In the genomic region with DNA sequence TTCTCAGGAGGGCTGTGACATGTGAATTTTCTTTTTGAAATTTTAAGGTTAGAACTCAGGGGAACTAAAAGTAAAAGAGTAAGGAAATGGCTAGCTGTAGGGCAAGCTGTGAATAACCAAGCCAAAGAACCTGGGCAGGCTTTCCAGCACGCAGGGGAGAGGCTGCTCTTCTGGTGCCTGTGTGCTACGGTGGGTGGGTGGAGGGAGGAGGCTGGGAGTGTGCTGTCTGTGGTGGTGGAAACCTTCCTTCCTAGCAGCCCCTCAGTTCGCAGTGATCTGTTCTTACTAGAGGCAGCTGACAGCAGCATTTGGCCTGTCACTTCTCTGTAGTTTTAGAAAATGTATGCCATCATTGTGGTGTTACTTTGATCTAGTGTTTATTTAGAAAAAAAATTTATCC, we compare ENCODE assay signal across 20 mouse cellular contexts. TPM values are rescaled to one million over a fixed set of nuclear protein-coding genes. Genes with fewer than 3 reads are reported as not detected.
A peak's percentile ranks its signal among the peaks of the same experiment; 100 is the strongest.
DNase-seq lines count a peak whose midpoint lies in the region; ATAC-seq lines count a peak whose summit lies in the region.
"Had no signal": no experiment of that assay in that cellular context is flagged by ENCODE, and none has a peak within 500 bp of the region (broad histone marks: within the 10 kb centered on the region; RNA-seq: fewer than 3 reads in every experiment).

No protein-coding gene starts in this region.

- no peak overlapping the region for H3K27ac ChIP-seq in embryonic facial prominence, embryonic 12.5 days
- no peak overlapping the region for H3K27ac ChIP-seq in embryonic facial prominence, embryonic 10.5 days (replicated peaks)
- H3K27ac ChIP-seq in heart, embryonic 13.5 days (replicated peaks) = no peak overlapping the region
- H3K27ac ChIP-seq in heart, embryonic 10.5 days = no peak overlapping the region
- peak overlapping the region; percentile 21; the same call in 1 of the 2 replicates for H3K27ac ChIP-seq in embryonic facial prominence, embryonic 14.5 days (replicated peaks; ENCODE audit: low read depth, low read length)
- H3K27ac ChIP-seq: forebrain, embryonic 13.5 days; hindbrain, postnatal 0 days; liver, embryonic 12.5 days; midbrain, embryonic 13.5 days; stomach, embryonic 15.5 days had no signal

- 0 out of 2 replicates have a peak overlapping the region, but pooled peaks have one; percentile 16 for H3K9ac ChIP-seq in embryonic facial prominence, embryonic 12.5 days
- H3K9ac ChIP-seq in heart, embryonic 13.5 days = peak overlapping the region; percentile 21
- H3K9ac ChIP-seq in embryonic facial prominence, embryonic 14.5 days (ENCODE audit: low read depth, low read length) = no peak overlapping the region
- H3K9ac ChIP-seq: forebrain, embryonic 13.5 days; liver, embryonic 12.5 days; midbrain, embryonic 13.5 days; stomach, embryonic 15.5 days had no signal

- H3K4me3 ChIP-seq in embryonic facial prominence, embryonic 12.5 days = no peak overlapping the region
- no peak overlapping the region for H3K4me3 ChIP-seq in embryonic facial prominence, embryonic 10.5 days
- no peak overlapping the region for H3K4me3 ChIP-seq in heart, embryonic 13.5 days
- no peak overlapping the region for H3K4me3 ChIP-seq in heart, embryonic 10.5 days
- no peak overlapping the region for H3K4me3 ChIP-seq in embryonic facial prominence, embryonic 14.5 days (ENCODE audit: low read depth, low read length)
- H3K4me3 ChIP-seq: forebrain, embryonic 13.5 days; liver, embryonic 12.5 days; midbrain, embryonic 13.5 days; stomach, embryonic 15.5 days had no signal

- ATAC-seq in embryonic facial prominence, embryonic 12.5 days (ENCODE audit: insufficient number of reproducible peaks, insufficient read depth, low FRiP score, low TSS enrichment) = no peak
- ATAC-seq in heart, embryonic 13.5 days (ENCODE audit: extremely low read depth, insufficient number of reproducible peaks, low FRiP score, low TSS enrichment) = no peak
- peak; percentile 53; the same call in 1 of the 2 replicates for ATAC-seq in embryonic facial prominence, embryonic 14.5 days (ENCODE audit: low read depth)
- ATAC-seq: forebrain, embryonic 13.5 days; hindbrain, postnatal 0 days; intestine, embryonic 16.5 days; liver, embryonic 12.5 days; midbrain, embryonic 13.5 days had no signal

- no peaks in the 10 kb centered on the region for H3K9me3 ChIP-seq in embryonic facial prominence, embryonic 12.5 days
- no peaks in the 10 kb centered on the region for H3K9me3 ChIP-seq in embryonic facial prominence, embryonic 10.5 days
- no peaks in the 10 kb centered on the region for H3K9me3 ChIP-seq in heart, embryonic 13.5 days
- no peaks in the 10 kb centered on the region for H3K9me3 ChIP-seq in heart, embryonic 10.5 days
- H3K9me3 ChIP-seq in embryonic facial prominence, embryonic 14.5 days (ENCODE audit: control insufficient read depth, low read length) = no peaks in the 10 kb centered on the region
- H3K9me3 ChIP-seq: forebrain, embryonic 13.5 days; liver, embryonic 12.5 days; midbrain, embryonic 13.5 days; stomach, embryonic 15.5 days had no signal

- H3K4me2 ChIP-seq in embryonic facial prominence, embryonic 12.5 days (replicated peaks) = no peak overlapping the region
- H3K4me2 ChIP-seq in heart, embryonic 13.5 days = no peak overlapping the region
- H3K4me2 ChIP-seq in embryonic facial prominence, embryonic 14.5 days (ENCODE audit: low read depth, low read length) = no peak overlapping the region
- H3K4me2 ChIP-seq: forebrain, embryonic 13.5 days; heart, embryonic 11.5 days; liver, embryonic 12.5 days; midbrain, embryonic 13.5 days; stomach, embryonic 15.5 days had no signal

- peaks cover 34% of the 10 kb centered on the region for H3K4me1 ChIP-seq in embryonic facial prominence, embryonic 12.5 days
- H3K4me1 ChIP-seq in embryonic facial prominence, embryonic 10.5 days = peaks cover 39% of the 10 kb centered on the region
- peaks cover 39% of the 10 kb centered on the region for H3K4me1 ChIP-seq in heart, embryonic 13.5 days
- peaks cover 53% of the 10 kb centered on the region for H3K4me1 ChIP-seq in heart, embryonic 10.5 days
- peaks cover 5% of the 10 kb centered on the region; the same call in 1 of the 2 replicates for H3K4me1 ChIP-seq in embryonic facial prominence, embryonic 14.5 days (ENCODE audit: control insufficient read depth, insufficient read depth, low read length)

- no peaks in the 10 kb centered on the region for H3K27me3 ChIP-seq in embryonic facial prominence, embryonic 12.5 days
- no peaks in the 10 kb centered on the region for H3K27me3 ChIP-seq in embryonic facial prominence, embryonic 10.5 days (replicated peaks; ENCODE audit: low read depth, poor library complexity, severe bottlenecking)
- H3K27me3 ChIP-seq in heart, embryonic 13.5 days (replicated peaks) = no peaks in the 10 kb centered on the region
- no peaks in the 10 kb centered on the region for H3K27me3 ChIP-seq in heart, embryonic 10.5 days (ENCODE audit: insufficient read depth, poor library complexity, severe bottlenecking)
- no peaks in the 10 kb centered on the region for H3K27me3 ChIP-seq in embryonic facial prominence, embryonic 14.5 days (replicated peaks; ENCODE audit: control insufficient read depth, insufficient read depth, low read length)
- H3K27me3 ChIP-seq: forebrain, embryonic 13.5 days; liver, embryonic 12.5 days; midbrain, embryonic 13.5 days; stomach, embryonic 15.5 days had no signal

- DNase-seq in embryonic facial prominence, embryonic 10.5 days (ENCODE audit: low spot score) = no peak
- DNase-seq in heart, embryonic 10.5 days (ENCODE audit: low spot score) = no peak
- peak; percentile 52 for DNase-seq in layer of hippocampus, adult 9-11 months
- no peak for DNase-seq in layer of hippocampus, adult 9-10 months (ENCODE audit: low spot score)
- DNase-seq in embryonic facial prominence, embryonic 14.5 days (ENCODE audit: low spot score) = peak; percentile 22
- DNase-seq in adrenal gland, postnatal 10 days = no peak
- DNase-seq: adrenal gland, postnatal 25 days; cerebellum, adult 9-10 months; heart, postnatal 14 days; lung, adult 18-20 months; thymus, postnatal 36 days had no signal

- 67% methylated on average over 3 of the region's 3 CpGs for WGBS in embryonic facial prominence, embryonic 12.5 days
- 71% methylated on average over 3 of the region's 3 CpGs for WGBS in embryonic facial prominence, embryonic 10.5 days
- 27% methylated on average over 3 of the region's 3 CpGs for WGBS in heart, embryonic 13.5 days
- 52% methylated on average over 3 of the region's 3 CpGs for WGBS in heart, embryonic 10.5 days
- WGBS in embryonic facial prominence, embryonic 14.5 days = 44% methylated on average over 3 of the region's 3 CpGs

- H3K36me3 ChIP-seq in embryonic facial prominence, embryonic 12.5 days = no peaks in the 10 kb centered on the region
- peaks cover 9% of the 10 kb centered on the region for H3K36me3 ChIP-seq in embryonic facial prominence, embryonic 10.5 days (replicated peaks)
- no peaks in the 10 kb centered on the region for H3K36me3 ChIP-seq in heart, embryonic 13.5 days
- H3K36me3 ChIP-seq in heart, embryonic 10.5 days = peaks cover 4% of the 10 kb centered on the region; the same call in 1 of the 2 replicates
- no peaks in the 10 kb centered on the region for H3K36me3 ChIP-seq in embryonic facial prominence, embryonic 14.5 days (ENCODE audit: control insufficient read depth, insufficient read depth, low read length)
- H3K36me3 ChIP-seq: midbrain, embryonic 13.5 days; stomach, embryonic 15.5 days had no signal

RNA-seq across cellular contexts. Expression of gene Rptor, which starts 22.2 kb away (rescaled TPM):
- polyA plus RNA-seq in embryonic facial prominence, embryonic 12.5 days (2016; fragmentation: Nextera tagmentation; extraction: Ambion mirVana) = 17.7 and 20.4 TPM in 2 replicates
- polyA plus RNA-seq in embryonic facial prominence, embryonic 10.5 days (2016; fragmentation: Nextera tagmentation; extraction: Ambion mirVana) = 14.4 and 15.7 TPM in 2 replicates
- polyA plus RNA-seq in heart, embryonic 13.5 days (2015; fragmentation: Nextera tagmentation; extraction: Ambion mirVana) = 7.0 and 7.1 TPM in 2 replicates
- polyA plus RNA-seq in heart, embryonic 10.5 days (2016; fragmentation: Nextera tagmentation; extraction: Ambion mirVana) = 11.8 and 15.6 TPM in 2 replicates
- 10.6 and 11.6 TPM in 2 replicates for polyA plus RNA-seq in embryonic facial prominence, embryonic 14.5 days (2014; fragmentation: Nextera tagmentation; extraction: Ambion mirVana)
- total RNA-seq in adrenal gland, postnatal 10 days (2021) = 10 to 100 TPM; 36.9 to 50.6 TPM

Comparison
In these comparisons a context has a peak if more than half of its experiments do, and no peak if none do; other contexts are left out.
1. DNase-seq: peak in layer of hippocampus, adult 9-11 months (single experiment) and embryonic facial prominence, embryonic 14.5 days (single experiment); none in embryonic facial prominence, embryonic 10.5 days (single experiment), heart, embryonic 10.5 days (single experiment), layer of hippocampus, adult 9-10 months (single experiment) and adrenal gland, postnatal 10 days (single experiment).